Mouse (Mus musculus): ENCODE measurements around the gene Kiss1. TPM values are rescaled to one million over a fixed set of nuclear protein-coding genes. Genes with fewer than 3 reads are reported as not detected.
"Not testable (repeated sequence)": the region's sequence is repeated elsewhere in the genome, so short reads cannot be mapped to it uniquely, and the experiment has no call there.

The Kiss1 gene
- polyA plus RNA-seq, 1 experiment = not detected

- DNase-seq = no peak
- no peak for TF ChIP-seq POLR2A (IDR thresholded peaks at IDR 0.05; ENCODE audit: borderline replicate concordance, insufficient read depth, low read length)
- TF ChIP-seq CTCF (IDR thresholded peaks at IDR 0.05; ENCODE audit: borderline replicate concordance, insufficient read depth, low read depth, low read length) = no peak
- H3K4me1 ChIP-seq (ENCODE audit: control insufficient read depth, insufficient read depth, low read length) = no peaks in the 10 kb centered on the region
- H3K27me3 ChIP-seq (ENCODE audit: control insufficient read depth, insufficient read depth, low read length) = no peaks in the 10 kb centered on the region; the same call in 1 of the 2 replicates
- no peak overlapping the region for H3K27ac ChIP-seq (ENCODE audit: insufficient read depth, low read length)
- no peak overlapping the region for H3K4me3 ChIP-seq (replicated peaks; ENCODE audit: insufficient read depth, low read depth, low read length)
- 31% methylated on average over 6 of the region's 6 CpGs for WGBS
These were observed 12.3 kb downstream of the Kiss1 start for GRCm38 (mm10) chr1:133333937-133334336.

GRCm38 (mm10) chr1:133340403-133340802, 18.7 kb downstream of the Kiss1 start:
- not testable (repeated sequence) for H3K27ac ChIP-seq (ENCODE audit: insufficient read depth, low read length); H3K4me3 ChIP-seq (replicated peaks; ENCODE audit: insufficient read depth, low read depth, low read length); H3K4me1 ChIP-seq (ENCODE audit: control insufficient read depth, insufficient read depth, low read length); DNase-seq; H3K27me3 ChIP-seq (ENCODE audit: control insufficient read depth, insufficient read depth, low read length)
- 46% methylated on average over 1 of the region's 1 CpGs for WGBS

DNA sequence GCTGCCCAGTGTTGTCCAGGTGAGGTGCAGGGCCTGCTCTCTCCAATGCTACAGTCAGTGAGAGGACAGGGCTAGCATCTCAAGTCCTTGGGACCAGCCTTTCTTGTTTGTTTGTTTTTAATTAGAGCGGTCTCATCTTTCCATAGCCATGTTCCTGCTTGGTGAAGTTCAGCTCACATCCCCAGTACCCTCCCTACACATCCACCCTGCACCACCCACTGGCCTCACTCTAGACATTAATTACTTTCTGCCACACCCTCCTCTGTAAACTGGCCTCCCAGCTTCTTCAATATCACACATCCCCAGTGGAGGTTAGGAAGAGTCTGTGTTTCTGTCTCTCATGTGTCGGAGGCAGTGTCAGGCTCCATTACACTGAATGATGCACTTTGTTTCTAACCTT, 22.7 kb downstream of the Kiss1 start:
- Histone ChIP-seq H3K27me3 (ENCODE audit: control insufficient read depth, insufficient read depth, low read length) (no peaks in the 10 kb centered on the region), H3K4me1 (ENCODE audit: control insufficient read depth, insufficient read depth, low read length) (no peaks in the 10 kb centered on the region), H3K4me3 (replicated peaks; ENCODE audit: insufficient read depth, low read depth, low read length) (no peak overlapping the region), H3K27ac (ENCODE audit: insufficient read depth, low read length) (no peak overlapping the region)
- DNase-seq = no peak
- 97% methylated on average over 2 of the region's 2 CpGs for WGBS
- TF ChIP-seq POLR2A (IDR thresholded peaks at IDR 0.05; ENCODE audit: borderline replicate concordance, insufficient read depth, low read length) (no peak), CTCF (IDR thresholded peaks at IDR 0.05; ENCODE audit: borderline replicate concordance, insufficient read depth, low read depth, low read length) (no peak)

- Histone ChIP-seq H3K4me1 (ENCODE audit: control insufficient read depth, insufficient read depth, low read length) (no peaks in the 10 kb centered on the region), H3K4me3 (replicated peaks; ENCODE audit: insufficient read depth, low read depth, low read length) (no peak overlapping the region), H3K27me3 (ENCODE audit: control insufficient read depth, insufficient read depth, low read length) (no peaks in the 10 kb centered on the region), H3K27ac (ENCODE audit: insufficient read depth, low read length) (no peak overlapping the region)
- 78% methylated on average over 9 of the region's 9 CpGs for WGBS
- TF ChIP-seq POLR2A (IDR thresholded peaks at IDR 0.05; ENCODE audit: borderline replicate concordance, insufficient read depth, low read length) = no peak
- no peak for TF ChIP-seq CTCF (IDR thresholded peaks at IDR 0.05; ENCODE audit: borderline replicate concordance, insufficient read depth, low read depth, low read length)
- DNase-seq = no peak
These were observed 24.9 kb downstream of the Kiss1 start for GRCm38 (mm10) chr1:133346531-133346930.

DNA sequence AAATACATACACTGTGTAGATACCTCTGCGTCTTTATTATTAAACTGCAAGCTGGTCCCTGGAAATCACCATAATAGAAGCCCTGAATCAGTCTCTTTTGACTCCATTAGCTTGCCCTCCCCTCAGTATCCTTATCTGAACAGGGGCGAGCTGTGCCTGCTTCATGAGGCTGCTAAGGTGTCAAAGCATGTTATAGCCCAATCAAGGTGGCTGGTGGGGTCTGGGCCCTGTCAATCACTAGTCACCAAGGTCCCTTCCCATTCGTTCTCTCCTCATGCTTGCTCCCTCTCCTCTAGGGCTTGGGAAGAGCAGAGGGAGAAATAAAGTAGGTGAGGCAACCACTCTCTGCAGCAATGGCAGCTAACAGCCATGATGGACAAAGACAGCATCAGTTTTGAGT, 25.6 kb downstream of the Kiss1 start:
- WGBS = 93% methylated on average over 3 of the region's 3 CpGs
- H3K4me1 ChIP-seq (ENCODE audit: control insufficient read depth, insufficient read depth, low read length) = no peaks in the 10 kb centered on the region
- H3K27ac ChIP-seq (ENCODE audit: insufficient read depth, low read length) = no peak overlapping the region
- DNase-seq = no peak
- H3K4me3 ChIP-seq (replicated peaks; ENCODE audit: insufficient read depth, low read depth, low read length) = no peak overlapping the region
- TF ChIP-seq POLR2A (IDR thresholded peaks at IDR 0.05; ENCODE audit: borderline replicate concordance, insufficient read depth, low read length) (no peak), CTCF (IDR thresholded peaks at IDR 0.05; ENCODE audit: borderline replicate concordance, insufficient read depth, low read depth, low read length) (no peak)
- no peaks in the 10 kb centered on the region for H3K27me3 ChIP-seq (ENCODE audit: control insufficient read depth, insufficient read depth, low read length)

DNA sequence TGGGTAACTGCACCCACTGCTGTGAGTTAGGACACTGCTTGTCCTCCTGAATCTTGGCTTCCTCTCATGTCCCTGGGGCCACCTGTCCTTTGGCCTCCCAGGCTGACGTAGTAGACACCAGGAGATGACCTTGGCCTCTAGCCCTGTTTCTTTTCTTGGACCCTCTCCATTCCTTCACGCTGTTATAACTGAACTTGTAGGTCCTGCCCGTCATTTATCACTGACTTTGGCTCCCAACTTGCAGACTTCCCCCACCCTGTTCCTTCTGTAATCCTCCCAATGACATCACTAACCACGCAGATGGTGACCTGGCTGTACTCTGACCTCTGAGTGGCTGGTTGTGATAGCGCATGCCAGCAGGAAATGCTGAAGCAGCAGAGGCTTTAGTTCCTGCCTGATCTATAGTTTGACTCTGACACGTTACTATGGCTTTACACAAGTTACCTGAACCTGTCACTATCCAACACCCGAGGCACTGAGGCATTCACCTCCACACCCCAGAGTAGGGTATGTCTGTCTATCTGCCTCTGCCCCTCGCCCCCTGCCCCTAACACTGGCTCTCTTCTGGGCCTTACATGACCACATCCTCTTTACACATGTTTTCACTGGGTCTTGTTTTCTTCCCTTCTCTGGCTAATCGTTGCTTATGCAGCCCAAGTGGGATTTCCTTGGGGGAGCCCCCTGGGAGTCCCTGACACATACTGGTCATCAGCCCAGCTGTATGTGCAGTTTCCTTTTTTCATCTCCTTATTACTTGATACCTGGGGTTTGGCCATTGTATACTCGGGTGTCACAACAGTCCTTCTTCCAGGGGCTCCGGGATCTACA, 26.2 kb downstream of the Kiss1 start:
- no peaks in the 10 kb centered on the region for H3K27me3 ChIP-seq (ENCODE audit: control insufficient read depth, insufficient read depth, low read length)
- TF ChIP-seq CTCF (IDR thresholded peaks at IDR 0.05; ENCODE audit: borderline replicate concordance, insufficient read depth, low read depth, low read length) (no peak), POLR2A (IDR thresholded peaks at IDR 0.05; ENCODE audit: borderline replicate concordance, insufficient read depth, low read length) (no peak)
- no peaks in the 10 kb centered on the region for H3K4me1 ChIP-seq (ENCODE audit: control insufficient read depth, insufficient read depth, low read length)
- no peak overlapping the region for H3K27ac ChIP-seq (ENCODE audit: insufficient read depth, low read length)
- no peak for DNase-seq
- WGBS = 71% methylated on average over 11 of the region's 11 CpGs
- H3K4me3 ChIP-seq (replicated peaks; ENCODE audit: insufficient read depth, low read depth, low read length) = no peak overlapping the region

DNA sequence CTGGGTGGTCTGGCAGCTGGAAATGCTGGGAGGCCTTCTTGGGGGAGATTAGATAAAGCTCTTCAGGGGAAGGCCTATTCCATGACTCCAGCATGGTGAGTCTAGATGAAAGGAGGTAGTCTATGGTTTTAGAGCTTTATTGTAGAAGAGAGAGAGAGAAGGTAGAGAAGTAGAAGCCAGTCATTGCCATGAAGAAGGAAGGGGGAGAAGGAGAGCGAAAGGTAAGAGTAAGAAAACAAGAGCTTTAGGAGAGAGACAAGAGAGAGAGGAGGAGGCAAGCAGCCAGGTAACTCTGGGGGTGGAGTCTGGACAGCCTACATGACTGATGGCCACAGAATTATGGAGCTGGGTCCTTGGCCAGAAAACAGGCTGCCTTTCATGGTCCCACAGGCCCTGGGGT, 28.5 kb downstream of the Kiss1 start, which contains the start of gene Ren1:
Gene Ren1 (plus strand): TSS at position 301 of the 400 bp plus-strand sequence.
- DNase-seq = no peak
- Histone ChIP-seq H3K4me3 (replicated peaks; ENCODE audit: insufficient read depth, low read depth, low read length) (no peak within 1 kb of the TSS), H3K27me3 (ENCODE audit: control insufficient read depth, insufficient read depth, low read length) (no peaks in the 10 kb centered on the region), H3K27ac (ENCODE audit: insufficient read depth, low read length) (no peak within 1 kb of the TSS), H3K4me1 (ENCODE audit: control insufficient read depth, insufficient read depth, low read length) (no peaks in the 10 kb centered on the region)
- TF ChIP-seq POLR2A (IDR thresholded peaks at IDR 0.05; ENCODE audit: borderline replicate concordance, insufficient read depth, low read length) (no peak), CTCF (IDR thresholded peaks at IDR 0.05; ENCODE audit: borderline replicate concordance, insufficient read depth, low read depth, low read length) (no peak)
- 94% methylated on average over 1 of the region's 1 CpGs for WGBS

GRCm38 (mm10) chr1:133351762-133352161, 30.1 kb downstream of the Kiss1 start:
- WGBS = 73% methylated on average over 9 of the region's 9 CpGs
- Histone ChIP-seq H3K4me3 (replicated peaks; ENCODE audit: insufficient read depth, low read depth, low read length) (no peak overlapping the region), H3K4me1 (ENCODE audit: control insufficient read depth, insufficient read depth, low read length) (no peaks in the 10 kb centered on the region), H3K27ac (ENCODE audit: insufficient read depth, low read length) (no peak overlapping the region), H3K27me3 (ENCODE audit: control insufficient read depth, insufficient read depth, low read length) (no peaks in the 10 kb centered on the region)
- TF ChIP-seq POLR2A (IDR thresholded peaks at IDR 0.05; ENCODE audit: borderline replicate concordance, insufficient read depth, low read length) (no peak), CTCF (IDR thresholded peaks at IDR 0.05; ENCODE audit: borderline replicate concordance, insufficient read depth, low read depth, low read length) (no peak)
- DNase-seq = no peak
